Mouse (Mus musculus) brown adipose tissue, adult 24 weeks (tissue): ENCODE results near the gene Parm1. TPM values are rescaled to one million over a fixed set of nuclear protein-coding genes. Genes with fewer than 3 reads are reported as not detected.

Source experiments
- H3K27ac ChIP-seq: fragments of 200-500 bp; replicated peaks from 2 replicates; pipeline ENCODE4 v1.5.1; 2012; ENCODE audit warnings: low read depth, mild to moderate bottlenecking, low read length
- H3K4me1 ChIP-seq: fragments of 200-500 bp; 2 replicates; pipeline ENCODE4 v1.6.1; 2012; ENCODE audit warnings: low read length, mixed read lengths; ENCODE audit not compliant: control insufficient read depth, insufficient read depth, insufficient read length
- H3K4me3 ChIP-seq: fragments of 200-500 bp; 2 replicates; pipeline ENCODE4 v1.5.1; 2012; ENCODE audit warnings: low read depth, mild to moderate bottlenecking, low read length, moderate library complexity; ENCODE audit not compliant: insufficient read depth
- polyA plus RNA-seq: library from polyadenylated mRNA; stranded (reverse); fragments of >200 nt; gene quantifications from 2 replicates; pipeline ENCODE4 v1.2.4, GENCODE M21; 2012; ENCODE audit not compliant: missing spikeins, insufficient read depth, insufficient read length

Gene Parm1
- polyA plus RNA-seq: 163 and 186 TPM in 2 replicates

GRCm38 (mm10) chr5:91517480-91518301, at the start of gene Parm1:
Parm1 (plus strand) TSS chr5:91517615.
- Histone ChIP-seq H3K4me3 (peak within 1 kb of the TSS; percentile 58), H3K4me1 (no peaks in the 10 kb centered on the region), H3K27ac (0 out of 2 replicates have a peak within 1 kb of the TSS, but pooled peaks have one; percentile 47)

- H3K4me3 ChIP-seq: no peak overlapping the region
- H3K4me1 ChIP-seq: no peaks in the 10 kb centered on the region
- H3K27ac ChIP-seq: no peak overlapping the region
Observed at GRCm38 (mm10) chr5:91475241-91475640, 42.2 kb upstream of the Parm1 start.

DNA sequence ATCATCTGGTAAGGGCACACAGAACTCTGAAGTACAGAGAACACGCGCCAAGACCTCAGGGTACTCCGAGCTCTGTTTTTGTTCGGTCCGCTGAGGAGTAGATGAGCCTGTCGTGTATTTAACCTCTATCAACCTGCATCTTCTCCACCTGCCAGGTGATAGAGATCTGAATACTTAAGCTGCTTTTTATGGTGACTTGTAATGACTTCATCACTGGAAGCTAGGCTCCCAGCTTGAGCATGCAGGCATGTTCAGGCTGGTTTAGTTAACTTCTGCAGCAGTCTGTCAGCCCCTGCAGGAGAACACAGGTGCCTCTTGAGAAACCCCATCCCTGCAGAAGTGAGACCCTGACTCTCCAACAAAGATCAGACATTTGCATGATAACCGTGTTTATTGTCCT, 40.6 kb upstream of the Parm1 start:
- Histone ChIP-seq H3K27ac (no peak overlapping the region), H3K4me1 (no peaks in the 10 kb centered on the region), H3K4me3 (no peak overlapping the region)

GRCm38 (mm10) chr5:91478673-91479072, 38.7 kb upstream of the Parm1 start:
- Histone ChIP-seq H3K4me3 (no peak overlapping the region), H3K27ac (no peak overlapping the region), H3K4me1 (no peaks in the 10 kb centered on the region)

DNA sequence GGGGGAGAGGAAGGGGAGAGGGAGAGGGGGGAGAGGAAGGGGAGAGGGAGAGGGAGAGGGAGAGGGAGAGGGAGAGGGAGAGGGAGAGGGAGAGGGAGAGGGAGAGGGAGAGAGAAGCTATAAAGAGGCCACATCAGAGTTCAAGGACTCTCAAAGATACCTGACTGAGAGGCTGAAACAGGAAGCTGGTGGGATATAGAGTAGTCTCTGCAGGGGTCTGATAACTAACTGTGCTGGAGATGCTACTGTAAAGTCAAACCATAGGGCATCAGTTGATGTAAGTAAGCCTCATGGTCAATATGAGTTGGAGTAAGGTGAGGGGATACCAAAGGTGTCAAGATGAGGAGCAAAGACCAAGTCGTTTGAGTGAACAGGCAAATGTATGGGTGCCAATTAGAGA, 37.3 kb upstream of the Parm1 start:
- Histone ChIP-seq H3K27ac (no peak overlapping the region), H3K4me1 (no peaks in the 10 kb centered on the region), H3K4me3 (no peak overlapping the region)

GRCm38 (mm10) chr5:91484324-91484723, 33.1 kb upstream of the Parm1 start:
- no peak overlapping the region for H3K4me3 ChIP-seq
- H3K27ac ChIP-seq: no peak overlapping the region

GRCm38 (mm10) chr5:91494456-91494855, 23.0 kb upstream of the Parm1 start:
- Histone ChIP-seq H3K27ac (no peak overlapping the region), H3K4me1 (no peaks in the 10 kb centered on the region), H3K4me3 (no peak overlapping the region)

More at GRCm38 (mm10) chr5:91484324-91484723, 33.1 kb upstream of the Parm1 start:
- H3K4me1 ChIP-seq: no peaks in the 10 kb centered on the region

- no peak overlapping the region for H3K4me3 ChIP-seq
- no peak overlapping the region for H3K27ac ChIP-seq
- H3K4me1 ChIP-seq: no peaks in the 10 kb centered on the region
Observed at GRCm38 (mm10) chr5:91501361-91501760, 16.1 kb upstream of the Parm1 start.

GRCm38 (mm10) chr5:91502366-91502765, 15.0 kb upstream of the Parm1 start:
- Histone ChIP-seq H3K4me3 (no peak overlapping the region), H3K4me1 (no peaks in the 10 kb centered on the region), H3K27ac (no peak overlapping the region)

DNA sequence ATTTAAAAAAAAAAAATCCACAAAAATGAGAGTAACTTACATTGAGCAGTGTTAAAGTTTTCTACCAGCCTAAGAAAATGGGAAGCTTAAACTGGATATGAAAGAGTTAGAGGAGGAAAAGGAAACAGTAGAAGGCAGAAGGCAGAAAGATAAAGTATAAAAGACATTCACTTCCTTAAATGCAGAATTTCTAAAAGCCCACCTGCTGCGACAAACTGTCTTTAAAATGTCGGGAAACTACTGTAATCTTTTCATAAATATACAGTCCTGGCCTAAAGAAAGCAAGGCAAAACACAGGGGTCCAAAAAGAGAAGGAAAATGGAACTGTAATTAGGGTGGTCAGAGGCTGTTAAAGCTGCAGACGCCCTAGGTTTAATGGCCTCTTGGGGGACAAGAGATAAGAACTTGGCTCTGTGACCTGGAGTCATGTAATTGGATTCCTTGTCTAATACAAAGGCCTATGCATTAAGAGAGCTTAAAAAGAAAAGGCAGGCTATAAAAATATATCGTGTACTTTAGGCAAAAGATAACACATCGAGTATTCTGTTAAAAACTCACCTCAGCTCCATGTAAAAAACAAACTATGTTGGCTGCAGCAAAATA, 13.0 kb upstream of the Parm1 start:
- H3K4me1 ChIP-seq: no peaks in the 10 kb centered on the region
- H3K27ac ChIP-seq: no peak overlapping the region
- H3K4me3 ChIP-seq: no peak overlapping the region

GRCm38 (mm10) chr5:91517077-91517476, 338 bp upstream of the Parm1 start:
- Histone ChIP-seq H3K4me1 (no peaks in the 10 kb centered on the region), H3K4me3 (no peak overlapping the region), H3K27ac (no peak overlapping the region)

DNA sequence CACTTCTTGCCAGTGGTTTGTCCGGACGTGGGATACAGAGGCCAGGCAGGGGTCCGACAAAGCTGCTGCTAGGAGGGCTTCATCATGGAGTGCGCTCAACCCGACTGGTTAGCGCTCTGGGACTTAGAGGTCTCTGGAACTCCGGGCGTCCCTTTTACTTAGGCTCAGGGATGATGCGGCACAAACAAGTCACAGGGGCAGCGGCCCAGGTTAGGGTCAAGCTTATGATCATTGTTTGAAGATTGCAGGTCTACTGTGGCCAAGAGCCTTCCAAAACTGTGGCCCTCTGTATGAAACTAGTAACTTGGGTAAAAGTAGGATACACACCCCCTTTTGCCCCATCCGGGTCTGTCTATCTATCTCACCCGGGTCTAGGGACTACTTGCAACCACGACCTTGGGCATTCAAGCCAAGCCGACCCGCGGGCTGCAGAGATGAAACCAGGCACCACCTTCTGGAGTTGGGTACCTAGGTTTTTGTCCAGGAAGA, 931 bp downstream of the Parm1 start:
- H3K27ac ChIP-seq: 0 out of 2 replicates have a peak overlapping the region, but pooled peaks have one; percentile 47
- H3K4me3 ChIP-seq: peak overlapping the region; percentile 58
- no peaks in the 10 kb centered on the region for H3K4me1 ChIP-seq

GRCm38 (mm10) chr5:91518946-91519345, 1.5 kb downstream of the Parm1 start:
- H3K27ac ChIP-seq: peak overlapping the region; percentile 47
- H3K4me3 ChIP-seq: peak overlapping the region; percentile 58
- no peaks in the 10 kb centered on the region for H3K4me1 ChIP-seq

GRCm38 (mm10) chr5:91519521-91519920, 2.1 kb downstream of the Parm1 start:
- no peak overlapping the region for H3K27ac ChIP-seq
- no peak overlapping the region for H3K4me3 ChIP-seq
- no peaks in the 10 kb centered on the region for H3K4me1 ChIP-seq

DNA sequence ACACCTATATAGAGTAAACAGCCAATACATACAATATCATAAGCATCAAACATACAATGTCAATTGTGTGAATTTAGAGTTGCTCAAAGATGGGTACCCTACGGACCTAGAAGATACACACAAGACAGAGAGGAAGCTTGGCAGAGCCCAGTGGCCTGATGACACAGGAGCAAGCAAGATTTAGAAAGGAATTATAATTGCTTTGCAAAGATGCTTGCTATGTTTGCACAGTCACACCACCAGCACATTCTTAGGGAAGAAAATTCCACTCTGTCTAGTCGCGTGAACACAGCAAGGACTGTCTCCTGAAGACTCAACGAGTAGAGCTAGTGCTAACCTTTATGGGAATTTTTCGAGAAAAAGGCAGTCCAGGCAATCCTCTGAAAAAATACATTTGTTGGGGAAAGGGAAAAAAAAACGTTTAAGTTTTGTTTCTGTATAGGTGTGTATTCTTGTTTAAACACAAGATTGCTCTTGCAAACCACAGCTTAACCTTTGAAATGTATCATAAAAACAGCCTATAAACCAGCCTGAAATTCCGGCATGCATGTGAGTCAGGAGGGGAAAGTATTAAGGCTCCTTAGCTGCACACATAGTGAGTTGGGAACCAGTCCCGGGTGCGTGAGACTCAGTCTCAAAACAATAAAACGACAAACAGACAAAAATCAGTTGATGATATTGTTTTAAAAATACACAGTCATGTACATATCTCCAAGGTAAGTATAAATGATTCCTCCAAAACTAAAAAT, 15.5 kb downstream of the Parm1 start:
- H3K4me1 ChIP-seq: no peaks in the 10 kb centered on the region
- H3K4me3 ChIP-seq: no peak overlapping the region
- no peak overlapping the region for H3K27ac ChIP-seq
